Mouse (Mus musculus): ENCODE data around the gene Ing5.
A peak's percentile ranks its signal among the peaks of the same experiment; 100 is the strongest.
"Not testable (repeated sequence)": the region's sequence is repeated elsewhere in the genome, so short reads cannot be mapped to it uniquely, and the experiment has no call there.

Ing5 gene

GRCm38 (mm10) chr1:93811495-93812039 lies 7.8 kb downstream of the Ing5 start:
- no peak for DNase-seq (ENCODE audit: low read depth)

GRCm38 (mm10) chr1:93817823-93818532 lies 14.2 kb downstream of the Ing5 start:
- no peak for DNase-seq (ENCODE audit: low read depth)

GRCm38 (mm10) chr1:93818722-93819121 lies 15.0 kb downstream of the Ing5 start:
- no peak for DNase-seq (ENCODE audit: low read depth)

- DNase-seq (ENCODE audit: low read depth) = no peak
Measured at GRCm38 (mm10) chr1:93823796-93824495, 20.2 kb downstream of the Ing5 start.

- DNase-seq (ENCODE audit: low read depth) = no peak
Measured at GRCm38 (mm10) chr1:93824609-93825008, 20.8 kb downstream of the Ing5 start, which contains the start of gene D2hgdh. TSS of gene D2hgdh (plus strand) at chr1:93824909.

- peak; percentile 94 for DNase-seq (ENCODE audit: low read depth)
Measured at GRCm38 (mm10) chr1:93825105-93825674, 21.4 kb downstream of the Ing5 start.

GRCm38 (mm10) chr1:93825771-93826539 lies 22.2 kb downstream of the Ing5 start:
- DNase-seq (ENCODE audit: low read depth) = no peak

GRCm38 (mm10) chr1:93826540-93826835 lies 22.7 kb downstream of the Ing5 start:
- DNase-seq (ENCODE audit: low read depth) = no peak

- not testable (repeated sequence) for DNase-seq (ENCODE audit: low read depth)
Measured at GRCm38 (mm10) chr1:93832754-93833360, 29.1 kb downstream of the Ing5 start.

GRCm38 (mm10) chr1:93834671-93835150 lies 30.9 kb downstream of the Ing5 start:
- DNase-seq (ENCODE audit: low read depth) = no peak

GRCm38 (mm10) chr1:93835211-93835610 lies 31.4 kb downstream of the Ing5 start:
- DNase-seq (ENCODE audit: low read depth) = no peak

GRCm38 (mm10) chr1:93835876-93836531 lies 32.2 kb downstream of the Ing5 start:
- no peak for DNase-seq (ENCODE audit: low read depth)

- no peak for DNase-seq (ENCODE audit: low read depth)
Measured at GRCm38 (mm10) chr1:93836532-93836913, 32.8 kb downstream of the Ing5 start.

GRCm38 (mm10) chr1:93837335-93837734 lies 33.6 kb downstream of the Ing5 start:
- no peak for DNase-seq (ENCODE audit: low read depth)

- DNase-seq (ENCODE audit: low read depth) = not testable (repeated sequence)
Measured at GRCm38 (mm10) chr1:93838569-93838968, 34.8 kb downstream of the Ing5 start.

GRCm38 (mm10) chr1:93845766-93846366 lies 42.1 kb downstream of the Ing5 start:
- DNase-seq (ENCODE audit: low read depth) = not testable (repeated sequence)

GRCm38 (mm10) chr1:93855790-93856189 lies 52.0 kb downstream of the Ing5 start:
- not testable (repeated sequence) for DNase-seq (ENCODE audit: low read depth)

GRCm38 (mm10) chr1:93857370-93857769 lies 53.6 kb downstream of the Ing5 start:
- no peak for DNase-seq (ENCODE audit: low read depth)

- no peak for DNase-seq (ENCODE audit: low read depth)
Measured at GRCm38 (mm10) chr1:93857991-93858390, 54.2 kb downstream of the Ing5 start.

GRCm38 (mm10) chr1:93859619-93860018 lies 55.9 kb downstream of the Ing5 start:
- no peak for DNase-seq (ENCODE audit: low read depth)

GRCm38 (mm10) chr1:93861048-93861447 lies 57.3 kb downstream of the Ing5 start, which contains the start of gene Gal3st2:
TSS of gene Gal3st2 (plus strand) at chr1:93861306.
- not testable (repeated sequence) for DNase-seq (ENCODE audit: low read depth)
